Mouse (Mus musculus): ENCODE measurements around the gene Il1rap.
A peak's percentile ranks its signal among the peaks of the same experiment; 100 is the strongest.

Il1rap gene

GRCm38 (mm10) chr16:26581048-26581912 lies at the start of gene Il1rap:
TSS of gene Il1rap (plus strand) at chr16:26581704.
- peak; percentile 73 for DNase-seq (ENCODE audit: low read depth, low spot score)

GRCm38 (mm10) chr16:26532287-26532686 lies 49.2 kb upstream of the Il1rap start:
- DNase-seq (ENCODE audit: low read depth, low spot score): no peak

GRCm38 (mm10) chr16:26546170-26546878 lies 35.2 kb upstream of the Il1rap start:
- no peak for DNase-seq (ENCODE audit: low read depth, low spot score)

- no peak for DNase-seq (ENCODE audit: low read depth, low spot score)
These were observed 34.7 kb upstream of the Il1rap start for GRCm38 (mm10) chr16:26546879-26547206.

- DNase-seq (ENCODE audit: low read depth, low spot score): no peak
These were observed 32.3 kb upstream of the Il1rap start for GRCm38 (mm10) chr16:26549221-26549620.

- DNase-seq (ENCODE audit: low read depth, low spot score): no peak
These were observed 29.3 kb upstream of the Il1rap start for GRCm38 (mm10) chr16:26552234-26552633.

GRCm38 (mm10) chr16:26558797-26559196 lies 22.7 kb upstream of the Il1rap start:
- DNase-seq (ENCODE audit: low read depth, low spot score): no peak

- DNase-seq (ENCODE audit: low read depth, low spot score): no peak
These were observed 19.8 kb upstream of the Il1rap start for GRCm38 (mm10) chr16:26561743-26562142.

- no peak for DNase-seq (ENCODE audit: low read depth, low spot score)
These were observed 18.7 kb upstream of the Il1rap start for GRCm38 (mm10) chr16:26562771-26563170.

- DNase-seq (ENCODE audit: low read depth, low spot score): no peak
These were observed 12.0 kb upstream of the Il1rap start for GRCm38 (mm10) chr16:26569387-26569978.

GRCm38 (mm10) chr16:26571836-26572235 lies 9.7 kb upstream of the Il1rap start:
- DNase-seq (ENCODE audit: low read depth, low spot score): no peak

GRCm38 (mm10) chr16:26574173-26574572 lies 7.3 kb upstream of the Il1rap start:
- DNase-seq (ENCODE audit: low read depth, low spot score): no peak

GRCm38 (mm10) chr16:26581913-26582376 lies 441 bp downstream of the Il1rap start:
- DNase-seq (ENCODE audit: low read depth, low spot score): no peak

- DNase-seq (ENCODE audit: low read depth, low spot score): no peak
These were observed 4.3 kb downstream of the Il1rap start for GRCm38 (mm10) chr16:26585806-26586205.

GRCm38 (mm10) chr16:26590897-26591570 lies 9.5 kb downstream of the Il1rap start:
- no peak for DNase-seq (ENCODE audit: low read depth, low spot score)

GRCm38 (mm10) chr16:26596440-26596839 lies 14.9 kb downstream of the Il1rap start:
- no peak for DNase-seq (ENCODE audit: low read depth, low spot score)

GRCm38 (mm10) chr16:26597307-26597706 lies 15.8 kb downstream of the Il1rap start:
- no peak for DNase-seq (ENCODE audit: low read depth, low spot score)

- no peak for DNase-seq (ENCODE audit: low read depth, low spot score)
These were observed 17.1 kb downstream of the Il1rap start for GRCm38 (mm10) chr16:26598591-26598990.

- no peak for DNase-seq (ENCODE audit: low read depth, low spot score)
These were observed 20.0 kb downstream of the Il1rap start for GRCm38 (mm10) chr16:26601482-26601881.

- no peak for DNase-seq (ENCODE audit: low read depth, low spot score)
These were observed 23.1 kb downstream of the Il1rap start for GRCm38 (mm10) chr16:26604621-26605020.

GRCm38 (mm10) chr16:26608003-26608402 lies 26.5 kb downstream of the Il1rap start:
- DNase-seq (ENCODE audit: low read depth, low spot score): no peak

- no peak for DNase-seq (ENCODE audit: low read depth, low spot score)
These were observed 29.0 kb downstream of the Il1rap start for GRCm38 (mm10) chr16:26610508-26610907.

All from retina, postnatal 7 days (tissue).